Mouse (Mus musculus) neural tube, embryonic 11.5 days (tissue): ENCODE results near the gene Atp1a2. TPM values are rescaled to one million over a fixed set of nuclear protein-coding genes. Genes with fewer than 3 reads are reported as not detected.

Experiments
- ATAC-seq: fragments of 200-750 bp; cut with Nextera tagmentation; 2 replicates; pipeline ENCODE4 v1.8.0; 2017; ENCODE audit warnings: moderate number of reproducible peaks, mild to moderate bottlenecking, moderate TSS enrichment, moderate library complexity; ENCODE audit not compliant: insufficient read depth, low FRiP score, low TSS enrichment
- DNase-seq: peaks from one replicate; pipeline ENCODE4 v3.0.0-alpha.2; 2015; ENCODE audit warnings: low spot score
- H3K27ac ChIP-seq: fragments of 300-500 bp; sonication (generic); 2 replicates; pipeline ENCODE4 v1.5.1; 2014; ENCODE audit warnings: low read depth, mild to moderate bottlenecking, low read length
- H3K27me3 ChIP-seq: fragments of 300-500 bp; sonication (generic); 2 replicates; pipeline ENCODE4 v1.6.1; 2014; ENCODE audit warnings: mild to moderate bottlenecking, low read length, mixed read lengths; ENCODE audit not compliant: control insufficient read depth, insufficient read depth
- H3K36me3 ChIP-seq: fragments of 300-500 bp; sonication (generic); 2 replicates; pipeline ENCODE4 v1.6.1; 2014; ENCODE audit warnings: mild to moderate bottlenecking, low read length, moderate library complexity, mixed read lengths; ENCODE audit not compliant: control insufficient read depth, insufficient read depth
- H3K4me1 ChIP-seq: fragments of 300-500 bp; sonication (generic); 2 replicates; pipeline ENCODE4 v1.6.1; 2014; ENCODE audit warnings: low read length, mixed read lengths; ENCODE audit not compliant: control insufficient read depth, insufficient read depth
- H3K4me2 ChIP-seq: fragments of 300-500 bp; sonication (generic); 2 replicates; pipeline ENCODE4 v1.6.1; 2014; ENCODE audit warnings: low read depth, mild to moderate bottlenecking, moderate library complexity
- H3K4me3 ChIP-seq: fragments of 300-500 bp; sonication (generic); 2 replicates; pipeline ENCODE4 v1.5.1; 2014; ENCODE audit warnings: low read depth, low read length
- H3K9ac ChIP-seq: fragments of 300-500 bp; sonication (generic); 2 replicates; pipeline ENCODE4 v1.6.1; 2014; ENCODE audit warnings: mild to moderate bottlenecking, low read length
- H3K9me3 ChIP-seq: fragments of 300-500 bp; sonication (generic); 2 replicates; pipeline ENCODE4 v1.6.1; 2016; ENCODE audit warnings: low read length; ENCODE audit not compliant: control insufficient read depth
- WGBS: fragments of 180-500 bp; shearing (Covaris S2); extraction: QIAGEN DNeasy Blood & Tissue Kit; methylation state at CpG from one replicate; pipeline ENCODE4 v1.1.7; 2014; 5-methylcytosine and 5-hydroxymethylcytosine counted together
- polyA plus RNA-seq: library from polyadenylated mRNA; unstranded; fragments of >200 nt; fragmentation: Nextera tagmentation; extraction: Ambion mirVana; gene quantifications from 2 replicates; pipeline ENCODE4 v1.2.1, GENCODE M21; 2014

Gene Atp1a2
- polyA plus RNA-seq, 1 experiment from 2014 or later: 1.3 TPM

DNA sequence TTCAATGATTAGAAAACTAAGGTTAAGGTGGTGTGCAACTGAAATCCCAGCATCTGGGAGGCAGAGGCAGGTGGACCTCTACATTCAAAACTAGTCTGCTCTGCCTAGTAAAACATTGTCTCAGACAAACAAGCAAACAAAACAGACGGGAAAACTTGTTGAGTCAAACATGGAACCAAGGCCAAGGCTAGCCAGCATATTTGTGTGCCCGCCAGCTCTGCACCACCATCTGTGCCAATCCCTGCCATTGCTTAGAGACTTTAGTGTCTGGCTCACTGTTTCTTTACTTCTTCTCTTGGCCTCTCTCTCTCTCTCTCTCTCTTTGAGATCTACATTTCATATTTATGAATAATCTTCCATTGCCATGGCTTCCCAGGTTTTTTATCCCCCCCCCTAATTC, 69.7 kb downstream of the Atp1a2 start:
- DNase-seq (no peak), ATAC-seq (no peak)
- WGBS: 89% methylated on average over 2 of the region's 2 CpGs
- Histone ChIP-seq H3K9me3 (no peaks in the 10 kb centered on the region), H3K27me3 (no peaks in the 10 kb centered on the region), H3K4me2 (no peak overlapping the region), H3K4me3 (no peak overlapping the region), H3K9ac (no peak overlapping the region), H3K4me1 (no peaks in the 10 kb centered on the region), H3K27ac (no peak overlapping the region), H3K36me3 (no peaks in the 10 kb centered on the region)

Other genes starting within 250 kb of the Atp1a2 start
- 13.8 and 15.7 TPM in 2 replicates for gene Nhlh1, start 240.5 kb downstream of the Atp1a2 start, polyA plus RNA-seq
- 219 and 225 TPM in 2 replicates for gene Copa, start 215.5 kb downstream of the Atp1a2 start, polyA plus RNA-seq
- gene Ncstn, start 215.3 kb downstream of the Atp1a2 start, polyA plus RNA-seq: 122 and 132 TPM in 2 replicates
- gene Pex19, start 171.3 kb downstream of the Atp1a2 start, polyA plus RNA-seq: 182 and 185 TPM in 2 replicates
- 105 and 113 TPM in 2 replicates for gene Dcaf8, start 150.0 kb downstream of the Atp1a2 start, polyA plus RNA-seq
- 249 and 272 TPM in 2 replicates for gene Pea15a, start 91.3 kb downstream of the Atp1a2 start, polyA plus RNA-seq
- 2.2 and 2.5 TPM in 2 replicates for gene Casq1, start 78.2 kb downstream of the Atp1a2 start, polyA plus RNA-seq
- not detected in 2 replicates for gene Atp1a4, start 39.6 kb downstream of the Atp1a2 start, polyA plus RNA-seq
- gene Igsf8, start 36.4 kb downstream of the Atp1a2 start, polyA plus RNA-seq: 121 and 142 TPM in 2 replicates
- gene Kcnj9, start 31.3 kb upstream of the Atp1a2 start, polyA plus RNA-seq: 0.30 and 0.84 TPM in 2 replicates
- gene Kcnj10, start 43.1 kb upstream of the Atp1a2 start, polyA plus RNA-seq: 0.85 and 0.93 TPM in 2 replicates
- 14.2 and 15.1 TPM in 2 replicates for gene Pigm, start 78.5 kb upstream of the Atp1a2 start, polyA plus RNA-seq
- gene Slamf9, start 177.3 kb upstream of the Atp1a2 start, polyA plus RNA-seq: 0.17 TPM in 1 of 2 replicates, not detected in the other
- gene Igsf9, start 183.7 kb upstream of the Atp1a2 start, polyA plus RNA-seq: 45.9 and 59.3 TPM in 2 replicates
- gene Tagln2, start 202.0 kb upstream of the Atp1a2 start, polyA plus RNA-seq: 79.8 and 93.6 TPM in 2 replicates
- 1.7 and 2.5 TPM in 2 replicates for gene Cfap45, start 222.7 kb upstream of the Atp1a2 start, polyA plus RNA-seq